Mouse (Mus musculus): ENCODE measurements at regions not wholly inside any gene's neighbourhood (a gene's known extent, or its start where the extent isn't known, plus 50 kb on each side); places are given as distances from the start of the nearest gene placed in this dataset.

GRCm38 (mm10) chr3:149279338-149279737, 289.0 kb upstream of the Adgrl2 start:
- TF ChIP-seq CTCF (conservative IDR thresholded peaks at IDR 0.05; ENCODE audit: low read length) (no peak), NANOG (IDR thresholded peaks at IDR 0.05; ENCODE audit: borderline replicate concordance, low read length) (no peak), POU5F1 (IDR thresholded peaks at IDR 0.05; ENCODE audit: borderline replicate concordance, low read length) (no peak)
